Mouse (Mus musculus): ENCODE results near the gene Trpm8. TPM values are rescaled to one million over a fixed set of nuclear protein-coding genes. Genes with fewer than 3 reads are reported as not detected.

Gene Trpm8
- polyA plus RNA-seq, 1 experiment: 0.02 TPM

- no peak for DNase-seq (ENCODE audit: extremely low spot score in 1 of 2, low spot score in 1 of 2)
Observed at GRCm38 (mm10) chr1:88298686-88299528, 21.4 kb downstream of the Trpm8 start.

- DNase-seq (ENCODE audit: extremely low spot score in 1 of 2, low spot score in 1 of 2): no peak
Observed at GRCm38 (mm10) chr1:88299529-88299945, 22.1 kb downstream of the Trpm8 start.

- DNase-seq (ENCODE audit: extremely low spot score in 1 of 2, low spot score in 1 of 2): no peak
Observed at GRCm38 (mm10) chr1:88300301-88301050, 23.0 kb downstream of the Trpm8 start.

GRCm38 (mm10) chr1:88301121-88302014 is 23.9 kb downstream of the Trpm8 start:
- no peak for DNase-seq (ENCODE audit: extremely low spot score in 1 of 2, low spot score in 1 of 2)

- DNase-seq (ENCODE audit: extremely low spot score in 1 of 2, low spot score in 1 of 2): no peak
Observed at GRCm38 (mm10) chr1:88302057-88302740, 24.7 kb downstream of the Trpm8 start.

GRCm38 (mm10) chr1:88303762-88304161 is 26.3 kb downstream of the Trpm8 start:
- no peak for DNase-seq (ENCODE audit: extremely low spot score in 1 of 2, low spot score in 1 of 2)

- no peak for DNase-seq (ENCODE audit: extremely low spot score in 1 of 2, low spot score in 1 of 2)
Observed at GRCm38 (mm10) chr1:88304261-88304985, 27.0 kb downstream of the Trpm8 start.

- no peak for DNase-seq (ENCODE audit: extremely low spot score in 1 of 2, low spot score in 1 of 2)
Observed at GRCm38 (mm10) chr1:88305018-88305795, 27.7 kb downstream of the Trpm8 start.

- no peak for DNase-seq (ENCODE audit: extremely low spot score in 1 of 2, low spot score in 1 of 2)
Observed at GRCm38 (mm10) chr1:88306543-88306942, 29.1 kb downstream of the Trpm8 start.

GRCm38 (mm10) chr1:88307180-88307579 is 29.7 kb downstream of the Trpm8 start:
- DNase-seq (ENCODE audit: extremely low spot score in 1 of 2, low spot score in 1 of 2): no peak

- no peak for DNase-seq (ENCODE audit: extremely low spot score in 1 of 2, low spot score in 1 of 2)
Observed at GRCm38 (mm10) chr1:88309020-88309419, 31.6 kb downstream of the Trpm8 start.

- DNase-seq (ENCODE audit: extremely low spot score in 1 of 2, low spot score in 1 of 2): no peak
Observed at GRCm38 (mm10) chr1:88309905-88310304, 32.4 kb downstream of the Trpm8 start.

GRCm38 (mm10) chr1:88310349-88310748 is 32.9 kb downstream of the Trpm8 start:
- DNase-seq (ENCODE audit: extremely low spot score in 1 of 2, low spot score in 1 of 2): no peak

- no peak for DNase-seq (ENCODE audit: extremely low spot score in 1 of 2, low spot score in 1 of 2)
Observed at GRCm38 (mm10) chr1:88317279-88317678, 39.8 kb downstream of the Trpm8 start.

- DNase-seq (ENCODE audit: extremely low spot score in 1 of 2, low spot score in 1 of 2): peak in 1 of 2 experiments; percentile 82
Observed at GRCm38 (mm10) chr1:88318531-88319060, 41.1 kb downstream of the Trpm8 start.

- peak in 1 of 2 experiments; percentile 32 for DNase-seq (ENCODE audit: extremely low spot score in 1 of 2, low spot score in 1 of 2)
Observed at GRCm38 (mm10) chr1:88320821-88321395, 43.4 kb downstream of the Trpm8 start.

GRCm38 (mm10) chr1:88322146-88322545 is 44.7 kb downstream of the Trpm8 start:
- DNase-seq (ENCODE audit: extremely low spot score in 1 of 2, low spot score in 1 of 2): no peak

GRCm38 (mm10) chr1:88323101-88323500 is 45.6 kb downstream of the Trpm8 start:
- no peak for DNase-seq (ENCODE audit: extremely low spot score in 1 of 2, low spot score in 1 of 2)
